Mouse (Mus musculus) kidney, embryonic 15.5 days (tissue): Measurements from ENCODE around the gene Usb1. TPM values are rescaled to one million over a fixed set of nuclear protein-coding genes. Genes with fewer than 3 reads are reported as not detected.
"Not testable (repeated sequence)": the region's sequence is repeated elsewhere in the genome, so short reads cannot be mapped to it uniquely, and the experiment has no call there.

Source experiments
- ATAC-seq: fragments of 200-750 bp; cut with Nextera tagmentation; replicated peaks from 2 replicates; pipeline ENCODE4 v1.8.0; 2017; ENCODE audit warnings: moderate TSS enrichment; ENCODE audit not compliant: low FRiP score
- H3K27ac ChIP-seq: fragments of 300-500 bp; sonication (generic); 2 replicates; pipeline ENCODE4 v1.5.1; 2015; ENCODE audit warnings: mild to moderate bottlenecking, inconsistent platforms
- H3K27me3 ChIP-seq: fragments of 300-500 bp; sonication (generic); 2 replicates; pipeline ENCODE4 v1.6.1; 2015; ENCODE audit warnings: inconsistent platforms
- H3K36me3 ChIP-seq: fragments of 300-500 bp; sonication (generic); 2 replicates; pipeline ENCODE4 v1.6.1; 2015; ENCODE audit warnings: inconsistent platforms
- H3K4me1 ChIP-seq: fragments of 300-500 bp; sonication (generic); 2 replicates; pipeline ENCODE4 v1.6.1; 2015; ENCODE audit warnings: inconsistent platforms
- H3K4me2 ChIP-seq: fragments of 300-500 bp; sonication (generic); 2 replicates; pipeline ENCODE4 v1.6.1; 2015; ENCODE audit warnings: moderate library complexity, mild to moderate bottlenecking, inconsistent platforms
- H3K4me3 ChIP-seq: fragments of 300-500 bp; sonication (generic); replicated peaks from 2 replicates; pipeline ENCODE4 v1.5.1; 2015; ENCODE audit warnings: mild to moderate bottlenecking, inconsistent platforms
- H3K9ac ChIP-seq: fragments of 300-500 bp; sonication (generic); 2 replicates; pipeline ENCODE4 v1.6.1; 2015; ENCODE audit warnings: mild to moderate bottlenecking, inconsistent platforms
- H3K9me3 ChIP-seq: fragments of 300-500 bp; sonication (generic); replicated peaks from 2 replicates; pipeline ENCODE4 v1.6.1; 2016; ENCODE audit warnings: inconsistent platforms
- WGBS: fragments of 180-500 bp; shearing (Covaris S2); methylation state at CpG from one replicate; pipeline ENCODE4 v1.1.7; 2015; ENCODE audit warnings: mixed read lengths; 5-methylcytosine and 5-hydroxymethylcytosine counted together
- polyA plus RNA-seq: library from polyadenylated mRNA; unstranded; fragments of >200 nt; fragmentation: Nextera tagmentation; extraction: Ambion mirVana; gene quantifications from 2 replicates; pipeline ENCODE4 v1.2.1, GENCODE M21; 2015

Gene Usb1
- polyA plus RNA-seq, 1 experiment from 2014 or later: 47.0 TPM

GRCm38 (mm10) chr8:95377863-95378291, 45.8 kb downstream of the Usb1 start:
- 22% methylated on average over 7 of the region's 7 CpGs for WGBS
- H3K4me2 ChIP-seq: 0 out of 2 replicates have a peak overlapping the region, but pooled peaks have one; percentile 14

DNA sequence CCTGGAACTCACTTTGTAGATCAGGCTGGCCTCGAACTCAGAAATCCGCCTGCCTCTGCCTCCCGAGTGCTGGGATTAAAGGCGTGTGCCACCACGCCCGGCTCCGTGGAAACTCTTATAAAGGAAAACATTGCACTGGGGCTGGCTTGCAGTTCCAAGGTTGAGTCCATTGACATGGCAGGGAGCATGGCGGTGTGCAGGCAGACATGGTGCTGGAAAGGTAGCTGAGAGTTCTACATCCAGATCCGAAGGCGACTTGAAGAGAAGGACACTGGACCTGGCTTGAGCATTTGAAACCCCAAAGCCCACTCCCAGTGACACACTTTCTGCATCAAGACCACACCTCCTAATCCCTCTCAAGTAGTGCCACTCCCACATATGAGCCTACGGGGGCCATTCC, 46.8 kb downstream of the Usb1 start:
- not testable (repeated sequence) for H3K9ac ChIP-seq, H3K36me3 ChIP-seq, H3K4me3 ChIP-seq, H3K27me3 ChIP-seq, H3K4me2 ChIP-seq, ATAC-seq, H3K27ac ChIP-seq, H3K9me3 ChIP-seq
- H3K4me1 ChIP-seq: peaks cover 16% of the 10 kb centered on the region
- WGBS: 93% methylated on average over 11 of the region's 11 CpGs

More at GRCm38 (mm10) chr8:95377863-95378291, 45.8 kb downstream of the Usb1 start:
- Histone ChIP-seq H3K4me1 (peaks cover 22% of the 10 kb centered on the region), H3K36me3 (no peaks in the 10 kb centered on the region), H3K9me3 (no peaks in the 10 kb centered on the region), H3K4me3 (no peak overlapping the region), H3K27ac (peak overlapping the region; percentile 64), H3K27me3 (no peaks in the 10 kb centered on the region), H3K9ac (no peak overlapping the region)
- ATAC-seq: peak; percentile 30; the same call in 1 of the 2 replicates

DNA sequence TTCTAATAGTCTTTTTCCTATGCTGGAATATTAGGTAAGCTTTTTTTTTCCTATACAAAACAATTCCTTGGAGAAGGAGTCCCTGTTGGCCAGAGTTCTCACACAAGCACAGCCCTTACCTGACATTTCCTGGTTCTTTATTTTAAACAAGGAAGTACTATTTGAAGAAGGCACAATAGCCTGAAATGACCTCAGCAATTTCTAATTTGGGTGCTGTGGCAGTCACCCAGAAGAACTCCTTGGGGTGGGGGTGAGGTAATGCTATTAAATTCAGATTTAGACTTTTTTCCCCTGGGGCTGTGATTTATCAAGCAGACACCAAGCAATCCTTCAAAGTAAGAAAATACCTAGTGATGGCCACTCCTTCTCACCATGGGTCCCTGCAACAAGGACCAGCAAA, 48.9 kb downstream of the Usb1 start:
- Histone ChIP-seq H3K4me3 (no peak overlapping the region), H3K4me1 (peaks cover 13% of the 10 kb centered on the region), H3K4me2 (no peak overlapping the region), H3K36me3 (no peaks in the 10 kb centered on the region), H3K9ac (no peak overlapping the region), H3K27me3 (no peaks in the 10 kb centered on the region), H3K9me3 (no peaks in the 10 kb centered on the region), H3K27ac (0 out of 2 replicates have a peak overlapping the region, but pooled peaks have one; percentile 32)
- ATAC-seq: no peak

- Histone ChIP-seq H3K27ac (no peak overlapping the region), H3K27me3 (no peaks in the 10 kb centered on the region), H3K9me3 (no peaks in the 10 kb centered on the region), H3K36me3 (no peaks in the 10 kb centered on the region), H3K4me2 (no peak overlapping the region), H3K9ac (no peak overlapping the region), H3K4me1 (peaks cover 13% of the 10 kb centered on the region), H3K4me3 (no peak overlapping the region)
- ATAC-seq: no peak
- 82% methylated on average over 3 of the region's 3 CpGs for WGBS
These were observed 49.5 kb downstream of the Usb1 start for GRCm38 (mm10) chr8:95381595-95381994.

DNA sequence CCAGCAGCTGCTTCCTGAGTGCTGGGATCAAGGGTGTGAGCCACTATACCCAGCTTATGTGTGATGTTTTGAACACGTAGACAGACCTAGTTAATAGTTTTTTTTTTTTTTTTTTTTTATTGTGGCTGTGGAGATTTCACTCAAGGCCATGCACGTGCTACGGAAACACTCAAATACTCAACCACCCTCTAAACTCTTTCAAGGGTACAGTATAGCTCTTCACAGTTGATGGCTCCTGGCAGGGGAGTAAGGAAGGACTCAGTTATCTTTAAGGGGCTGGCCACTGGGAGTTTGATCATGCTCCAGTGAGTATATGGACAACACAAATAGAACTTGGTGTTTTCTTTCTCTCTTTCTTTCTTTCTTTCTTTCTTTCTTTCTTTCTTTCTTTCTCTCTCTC, 52.4 kb downstream of the Usb1 start:
- Histone ChIP-seq H3K9me3 (no peaks in the 10 kb centered on the region), H3K4me3 (no peak overlapping the region), H3K27me3 (no peaks in the 10 kb centered on the region), H3K27ac (no peak overlapping the region), H3K36me3 (no peaks in the 10 kb centered on the region), H3K9ac (no peak overlapping the region), H3K4me2 (no peak overlapping the region), H3K4me1 (no peaks in the 10 kb centered on the region)
- 68% methylated on average over 3 of the region's 3 CpGs for WGBS
- no peak for ATAC-seq

DNA sequence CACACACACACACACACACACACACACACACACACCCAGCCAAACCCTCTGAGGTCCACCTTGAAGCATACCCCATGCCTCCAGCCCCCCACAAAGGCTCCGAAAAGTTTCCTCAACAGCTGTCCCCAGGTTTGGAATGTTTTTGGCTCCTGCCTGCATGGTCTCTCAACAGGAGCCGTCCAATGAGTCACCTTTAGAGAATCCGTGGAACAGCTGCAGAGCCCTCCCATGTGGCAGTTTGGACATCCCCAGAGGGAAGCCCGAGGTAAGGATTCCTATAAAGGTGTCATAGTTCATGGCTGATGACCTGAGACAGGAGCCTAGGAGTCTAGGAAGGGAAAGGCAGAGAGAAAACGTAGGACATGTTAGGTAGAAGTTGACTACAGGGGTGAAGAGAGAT, 54.0 kb downstream of the Usb1 start:
- no peak overlapping the region for H3K4me3 ChIP-seq
- H3K9me3 ChIP-seq: no peaks in the 10 kb centered on the region
- H3K4me1 ChIP-seq: peaks cover 7% of the 10 kb centered on the region; the same call in 1 of the 2 replicates
- no peaks in the 10 kb centered on the region for H3K27me3 ChIP-seq
- no peak overlapping the region for H3K27ac ChIP-seq
- WGBS: 68% methylated on average over 5 of the region's 5 CpGs
- H3K36me3 ChIP-seq: no peaks in the 10 kb centered on the region
- ATAC-seq: no peak
- H3K4me2 ChIP-seq: no peak overlapping the region
- H3K9ac ChIP-seq: no peak overlapping the region

DNA sequence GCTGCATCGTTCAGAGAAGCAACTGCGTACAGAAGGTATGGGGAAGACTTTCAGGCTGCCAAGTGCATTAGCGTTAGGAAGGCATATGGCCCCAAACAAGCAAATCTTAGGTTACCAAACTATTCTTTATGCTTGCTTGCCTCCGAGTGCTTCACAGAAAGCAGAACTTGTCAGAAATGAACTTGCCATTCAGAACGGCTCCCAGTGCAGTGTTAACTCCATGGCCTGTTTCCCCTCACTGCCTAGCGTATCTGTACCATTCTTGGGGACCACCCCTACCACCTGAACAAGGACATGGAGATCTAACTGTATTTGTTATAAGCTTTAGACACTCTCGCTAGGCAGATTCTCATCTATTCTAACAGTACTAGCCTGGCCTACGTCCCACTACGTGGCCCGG, 55.1 kb downstream of the Usb1 start:
- Histone ChIP-seq H3K27me3 (no peaks in the 10 kb centered on the region), H3K4me1 (peaks cover 8% of the 10 kb centered on the region; the same call in 1 of the 2 replicates), H3K36me3 (no peaks in the 10 kb centered on the region), H3K4me3 (no peak overlapping the region), H3K27ac (no peak overlapping the region), H3K9ac (no peak overlapping the region), H3K9me3 (no peaks in the 10 kb centered on the region), H3K4me2 (no peak overlapping the region)
- WGBS: 84% methylated on average over 10 of the region's 10 CpGs
- ATAC-seq: no peak

- Histone ChIP-seq H3K27ac (no peak overlapping the region), H3K9ac (no peak overlapping the region), H3K4me3 (no peak overlapping the region), H3K9me3 (no peaks in the 10 kb centered on the region), H3K36me3 (no peaks in the 10 kb centered on the region), H3K27me3 (no peaks in the 10 kb centered on the region), H3K4me1 (peaks cover 8% of the 10 kb centered on the region; the same call in 1 of the 2 replicates), H3K4me2 (no peak overlapping the region)
- WGBS: 79% methylated on average over 7 of the region's 7 CpGs
- no peak for ATAC-seq
These were observed 55.9 kb downstream of the Usb1 start for GRCm38 (mm10) chr8:95387936-95388335.

DNA sequence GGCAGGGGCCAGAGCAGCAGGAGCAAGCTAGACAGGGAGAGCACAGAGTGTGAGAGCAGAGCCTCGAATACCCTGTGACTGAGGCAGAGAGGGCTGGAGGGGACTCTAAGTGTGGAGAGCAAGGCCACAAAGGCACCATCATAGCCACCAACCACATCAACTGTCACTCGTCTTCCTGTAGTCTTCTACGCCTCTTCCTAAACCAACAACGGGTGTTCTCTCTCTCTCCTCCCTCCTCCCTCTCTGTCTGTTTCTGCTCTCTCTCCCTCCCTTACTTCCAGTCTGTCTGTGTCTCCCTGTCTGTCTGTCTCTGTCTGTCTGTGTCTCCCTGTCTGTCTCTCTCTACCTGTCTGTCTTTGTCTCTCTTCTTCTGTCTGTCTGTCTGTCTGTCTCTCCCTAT, 58.2 kb downstream of the Usb1 start:
- Histone ChIP-seq H3K36me3 (no peaks in the 10 kb centered on the region), H3K9me3 (no peaks in the 10 kb centered on the region), H3K4me2 (no peak overlapping the region), H3K27me3 (no peaks in the 10 kb centered on the region), H3K9ac (no peak overlapping the region), H3K4me1 (peaks cover 13% of the 10 kb centered on the region), H3K4me3 (no peak overlapping the region), H3K27ac (no peak overlapping the region)
- 61% methylated on average over 4 of the region's 4 CpGs for WGBS
- ATAC-seq: no peak

DNA sequence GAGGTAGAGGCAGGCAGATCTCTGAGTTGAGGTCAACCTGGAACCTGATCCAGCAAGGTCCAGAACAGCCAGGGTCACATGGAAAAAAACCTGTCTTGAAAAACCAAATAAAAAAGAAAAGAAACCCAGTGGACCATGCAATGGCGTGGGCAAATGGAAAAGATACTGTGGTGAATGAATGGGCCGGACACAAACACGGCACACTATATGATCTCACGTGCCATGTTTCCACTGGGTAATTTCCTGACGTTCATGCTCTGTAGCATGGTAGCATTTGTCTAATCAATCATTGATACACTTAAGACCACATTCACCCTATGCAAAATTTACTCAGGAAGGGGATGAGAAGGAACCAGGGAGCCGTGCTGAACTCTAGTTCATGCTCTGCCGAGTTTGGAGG, 59.0 kb downstream of the Usb1 start:
- no peak overlapping the region for H3K4me2 ChIP-seq
- no peaks in the 10 kb centered on the region for H3K9me3 ChIP-seq
- ATAC-seq: no peak
- peaks cover 19% of the 10 kb centered on the region for H3K4me1 ChIP-seq
- WGBS: 51% methylated on average over 7 of the region's 7 CpGs
- no peaks in the 10 kb centered on the region for H3K36me3 ChIP-seq
- H3K4me3 ChIP-seq: no peak overlapping the region
- H3K27ac ChIP-seq: peak overlapping the region; percentile 73
- no peak overlapping the region for H3K9ac ChIP-seq
- H3K27me3 ChIP-seq: no peaks in the 10 kb centered on the region

DNA sequence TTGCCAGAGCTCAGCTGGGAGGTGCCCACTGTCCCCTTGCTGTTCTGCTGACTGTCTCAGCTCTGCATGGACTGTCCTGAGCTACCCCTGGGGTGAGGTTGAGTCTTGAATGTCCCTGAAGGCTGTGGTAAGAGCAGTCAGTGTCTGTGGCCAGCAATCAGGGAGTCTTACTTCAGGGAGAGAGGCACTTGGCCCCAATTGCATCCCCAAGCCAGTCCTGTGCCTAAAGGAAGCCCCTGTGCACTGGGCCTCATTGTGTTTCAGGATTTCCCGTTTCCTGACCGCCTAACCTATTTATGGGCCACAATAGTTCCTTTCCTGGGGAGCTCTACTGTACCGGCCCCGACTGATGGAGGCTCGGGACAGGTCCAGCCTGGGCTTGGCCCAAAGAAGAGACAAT, 60.5 kb downstream of the Usb1 start:
- H3K4me3 ChIP-seq: no peak overlapping the region
- ATAC-seq: peak; percentile 44
- H3K4me2 ChIP-seq: no peak overlapping the region
- 78% methylated on average over 5 of the region's 5 CpGs for WGBS
- H3K27me3 ChIP-seq: no peaks in the 10 kb centered on the region
- peak overlapping the region; percentile 73 for H3K27ac ChIP-seq
- H3K36me3 ChIP-seq: no peaks in the 10 kb centered on the region
- peaks cover 34% of the 10 kb centered on the region for H3K4me1 ChIP-seq
- H3K9me3 ChIP-seq: no peaks in the 10 kb centered on the region
- H3K9ac ChIP-seq: no peak overlapping the region

- peak; percentile 34 for ATAC-seq
- Histone ChIP-seq H3K4me3 (no peak overlapping the region), H3K27ac (peak overlapping the region; percentile 70), H3K27me3 (no peaks in the 10 kb centered on the region), H3K36me3 (no peaks in the 10 kb centered on the region), H3K4me1 (peaks cover 30% of the 10 kb centered on the region), H3K4me2 (no peak overlapping the region), H3K9me3 (no peaks in the 10 kb centered on the region), H3K9ac (no peak overlapping the region)
- WGBS: 28% methylated on average over 8 of the region's 8 CpGs
These were observed 63.3 kb downstream of the Usb1 start for GRCm38 (mm10) chr8:95395186-95395918.

DNA sequence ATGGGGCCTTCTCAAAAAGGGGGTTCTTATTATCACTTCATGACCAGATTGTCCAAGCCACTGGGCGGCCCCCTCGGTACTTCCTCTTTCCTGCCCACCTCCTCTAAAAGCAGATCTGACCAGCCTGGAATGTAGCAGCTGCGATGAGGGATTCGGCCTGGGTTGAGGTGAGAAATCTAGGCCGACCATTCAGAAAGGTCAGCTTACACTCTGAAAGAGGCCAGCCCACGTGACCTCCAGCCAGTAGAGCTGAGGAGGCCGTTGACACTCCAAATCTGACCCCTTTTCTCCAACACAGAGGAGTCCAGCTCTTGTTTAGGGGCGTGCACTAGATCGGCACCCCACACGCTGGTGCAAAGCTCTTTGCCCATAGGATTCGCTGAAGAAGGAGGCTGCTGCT, 64.7 kb downstream of the Usb1 start:
- 37% methylated on average over 11 of the region's 11 CpGs for WGBS

More for the DNA sequence above, 64.7 kb downstream of the Usb1 start:
- H3K9me3 ChIP-seq: no peaks in the 10 kb centered on the region
- peaks cover 26% of the 10 kb centered on the region for H3K4me1 ChIP-seq
- H3K27ac ChIP-seq: peak overlapping the region; percentile 70
- no peaks in the 10 kb centered on the region for H3K27me3 ChIP-seq
- H3K36me3 ChIP-seq: no peaks in the 10 kb centered on the region
- no peak overlapping the region for H3K4me3 ChIP-seq
- ATAC-seq: no peak
- no peak overlapping the region for H3K4me2 ChIP-seq
- H3K9ac ChIP-seq: no peak overlapping the region
